Mouse (Mus musculus) kidney, adult 18-20 months (tissue): ENCODE data around the gene AI987944.

Experiments
- DNase-seq: peaks from one replicate; pipeline ENCODE4 v3.0.0; 2021

AI987944 gene

GRCm38 (mm10) chr7:41393048-41393971 is at the start of gene AI987944:
AI987944 (minus strand) TSS chr7:41393379.
- peak; percentile 86 for DNase-seq

DNA sequence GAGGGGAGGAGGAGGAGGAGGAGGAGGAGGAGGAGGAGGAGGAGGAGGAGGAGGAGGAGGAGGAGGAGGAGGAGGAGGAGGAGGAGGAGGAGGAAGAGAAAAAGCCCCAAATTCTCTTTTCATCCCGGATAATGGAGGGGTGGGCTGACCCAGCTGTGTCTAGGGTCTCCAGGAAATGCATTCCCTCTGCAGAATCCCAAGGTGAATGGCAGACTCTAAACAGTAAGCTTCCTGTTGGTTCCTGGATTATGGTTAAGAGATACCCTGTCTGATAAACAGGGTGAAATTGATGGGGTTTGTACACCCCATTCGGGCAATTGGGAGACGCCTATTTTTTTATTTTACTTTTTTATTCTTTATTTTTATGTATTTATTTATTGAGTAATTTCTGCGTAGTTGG is 951 bp upstream of the AI987944 start:
- DNase-seq, result no peak
